Mouse (Mus musculus) cerebellum, adult 2 months (tissue): ENCODE measurements around the gene Wwox.

Source experiments
- CTCF ChIP-seq: fragments of 200-500 bp; IDR thresholded peaks from 2 replicates; pipeline ENCODE4 v1.5.1; 2011; ENCODE audit warnings: low read depth, mild to moderate bottlenecking, control low read depth, low read length, moderate library complexity, borderline replicate concordance; ENCODE audit not compliant: insufficient read depth
- POLR2A ChIP-seq: fragments of 200-500 bp; IDR thresholded peaks from 2 replicates; pipeline ENCODE4 v1.6.1; 2011; ENCODE audit warnings: low read length, control low read depth, borderline replicate concordance; ENCODE audit not compliant: insufficient read depth

- no peak for TF ChIP-seq CTCF
- TF ChIP-seq POLR2A = no peak
Observed at GRCm38 (mm10) chr8:115216801-115217200, 777.3 kb downstream of the Wwox start.
